Mouse (Mus musculus) R1 (cell line): Measurements from ENCODE around the gene Adam1a.

ENCODE experiments used
- DNase-seq: peaks from one replicate; pipeline ENCODE4 v3.0.0-alpha.2; 2018; ENCODE audit warnings: low read depth, low spot score

The Adam1a gene

GRCm38 (mm10) chr5:121544910-121545792, at the start of gene Adam1a, which contains the start of gene Gm42878:
Gene Adam1a, minus strand, starts transcription at chr5:121545482.
Gene Gm42878, minus strand, starts transcription at chr5:121545482.
- DNase-seq, result peak; percentile 39

DNA sequence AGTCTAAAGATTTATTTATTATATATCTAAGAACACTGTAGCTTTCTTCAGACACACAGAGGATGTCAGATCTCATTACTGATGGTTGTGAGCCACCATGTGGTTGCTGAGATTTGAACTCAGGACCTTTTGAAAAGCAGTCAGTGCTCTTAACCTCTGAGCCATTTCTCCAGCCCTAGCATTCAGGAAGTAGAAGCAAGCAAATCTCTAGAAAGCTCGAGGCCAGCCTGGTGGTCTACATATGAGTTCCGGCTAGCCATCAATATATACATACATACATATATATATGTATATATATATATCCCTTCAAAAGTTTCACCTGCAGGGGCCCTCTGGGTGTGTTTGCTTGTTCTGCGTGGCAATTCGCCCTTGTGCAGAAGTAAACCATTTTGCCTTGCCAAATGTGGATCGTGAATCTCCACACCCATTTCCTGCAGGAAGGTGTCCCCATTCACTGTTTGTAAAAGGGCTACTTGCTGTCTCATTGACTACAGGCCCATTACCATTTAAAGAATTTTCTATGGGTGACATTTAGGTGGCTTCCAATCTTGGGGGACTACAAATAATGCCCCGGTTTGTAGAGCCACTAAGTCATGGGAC, 49.5 kb upstream of the Adam1a start:
- DNase-seq, result no peak

DNA sequence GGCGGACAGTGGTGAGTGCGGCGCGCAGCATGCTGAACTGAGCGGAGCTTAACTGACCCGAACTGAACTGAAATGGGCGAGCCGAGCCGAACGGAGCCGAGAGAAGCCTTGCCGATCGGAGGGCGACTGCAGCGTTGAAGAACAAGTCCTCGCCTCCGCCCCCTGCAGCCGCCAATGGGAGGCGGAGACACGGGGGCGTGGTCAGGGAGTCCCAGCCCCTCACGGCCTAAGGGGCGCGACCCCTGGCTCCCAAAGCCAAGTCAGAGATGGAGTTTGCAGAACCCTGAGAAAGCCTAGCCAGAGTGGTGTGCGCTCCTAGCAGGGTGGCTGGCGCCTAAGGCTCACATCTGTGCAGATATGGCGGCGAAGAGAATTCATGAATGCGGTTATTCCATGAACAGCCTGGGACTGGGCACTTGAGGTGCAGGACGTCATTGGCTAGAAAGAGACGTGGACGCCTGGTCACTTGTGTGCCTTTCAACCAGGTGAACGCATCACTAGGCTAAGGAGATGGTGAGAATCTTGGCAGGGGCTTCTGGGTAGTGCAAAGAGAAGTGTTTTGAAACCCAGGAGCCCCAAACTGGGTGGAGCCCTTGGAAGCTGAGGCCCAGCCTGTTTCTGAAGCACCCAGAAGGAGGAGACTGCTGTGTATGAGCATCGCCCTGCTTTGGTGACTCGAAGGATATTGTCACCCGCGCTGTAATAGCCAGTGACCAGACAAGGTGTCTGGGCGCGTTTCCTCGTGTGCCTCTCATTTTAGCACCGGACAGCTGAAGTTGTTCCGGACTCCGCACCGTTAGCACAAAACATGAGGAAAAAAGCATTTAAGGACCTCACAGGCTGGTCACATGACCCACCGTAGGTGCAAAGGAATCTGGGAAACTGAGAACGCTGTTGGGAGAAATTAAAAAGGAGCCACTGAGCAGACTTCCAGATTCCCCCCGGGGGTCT, 48.4 kb upstream of the Adam1a start, which contains the start of gene Aldh2:
Aldh2 (minus strand) TSS at position 374 of the 951 bp plus-strand sequence.
- peak; percentile 95 for DNase-seq

- peak; percentile 38 for DNase-seq
Observed at GRCm38 (mm10) chr5:121592816-121593407, 47.6 kb upstream of the Adam1a start.

- DNase-seq, result peak; percentile 47
Observed at GRCm38 (mm10) chr5:121592064-121592815, 47.0 kb upstream of the Adam1a start.

DNA sequence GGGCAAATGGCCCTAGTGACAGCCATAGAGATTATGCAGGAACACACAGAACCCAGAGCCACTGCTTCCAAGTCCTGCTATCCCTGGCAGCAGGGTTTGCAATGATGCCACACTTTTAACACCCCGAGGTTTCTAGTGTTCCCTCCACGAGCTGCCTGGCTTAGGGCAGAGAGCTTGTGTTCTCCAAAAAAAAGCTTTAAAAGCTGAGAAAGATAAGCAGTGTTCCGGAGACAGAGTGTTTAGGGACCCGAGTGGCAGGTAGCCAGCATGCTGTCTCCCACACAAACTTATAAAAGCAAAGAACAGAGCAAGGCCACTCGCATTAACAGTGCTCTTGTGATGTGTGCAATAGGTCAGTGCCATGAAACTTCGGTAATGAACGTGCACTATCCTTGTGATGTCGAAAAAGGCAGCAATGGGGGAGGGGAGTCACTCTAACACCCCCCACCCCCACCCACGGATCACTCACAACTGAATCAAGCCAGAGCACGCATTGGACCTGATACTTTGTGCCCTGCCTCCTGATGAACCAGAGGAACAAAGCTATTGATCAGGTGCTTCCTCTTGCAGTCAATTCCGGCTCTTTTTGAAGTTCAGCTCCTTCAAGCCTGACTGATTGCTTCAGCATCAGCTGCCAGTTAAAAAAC, 46.3 kb upstream of the Adam1a start:
- no peak for DNase-seq

GRCm38 (mm10) chr5:121589928-121590327, 44.6 kb upstream of the Adam1a start:
- DNase-seq, result no peak

- peak; percentile 69 for DNase-seq
Observed at GRCm38 (mm10) chr5:121586400-121587039, 41.2 kb upstream of the Adam1a start.

DNA sequence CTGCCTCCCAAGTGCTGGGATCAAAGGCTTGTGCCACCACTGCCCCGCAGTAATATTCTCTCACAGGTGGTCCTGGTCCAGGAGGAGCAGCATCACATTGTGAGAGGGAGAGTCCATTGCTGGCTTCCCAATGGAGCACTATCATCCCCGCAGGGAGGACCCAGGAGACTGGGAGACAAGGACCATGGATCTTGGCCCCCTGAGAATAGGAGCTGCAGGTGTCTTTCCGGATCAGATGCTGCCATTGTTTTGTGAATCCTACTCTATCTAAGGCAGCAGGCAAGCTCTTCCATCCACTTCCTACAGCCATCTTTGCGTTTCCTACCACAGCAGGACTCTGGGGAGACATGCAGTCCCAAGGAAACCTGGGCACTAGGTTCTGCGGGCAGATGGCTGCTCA, 40.4 kb upstream of the Adam1a start:
- peak; percentile 64 for DNase-seq

DNA sequence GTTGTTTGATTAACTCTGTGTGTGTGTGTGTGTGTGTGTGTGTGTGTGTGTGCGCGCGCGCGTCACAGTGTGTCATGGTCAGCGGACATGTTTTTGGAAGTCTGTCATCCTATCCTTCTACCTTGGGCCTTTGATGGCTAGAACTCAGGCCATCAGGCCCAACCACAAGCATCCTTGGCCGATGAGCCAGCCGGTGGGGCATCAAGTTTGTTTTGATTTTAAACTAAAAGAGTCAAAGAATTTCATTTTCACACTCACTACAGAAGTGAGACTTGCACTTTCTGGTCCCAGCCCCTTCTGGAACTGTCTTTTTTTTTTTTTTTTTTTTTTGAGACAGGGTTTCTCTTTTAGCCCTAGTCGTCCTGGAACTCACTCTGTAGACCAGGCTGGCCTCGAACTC, 39.7 kb upstream of the Adam1a start:
- DNase-seq, result no peak

DNA sequence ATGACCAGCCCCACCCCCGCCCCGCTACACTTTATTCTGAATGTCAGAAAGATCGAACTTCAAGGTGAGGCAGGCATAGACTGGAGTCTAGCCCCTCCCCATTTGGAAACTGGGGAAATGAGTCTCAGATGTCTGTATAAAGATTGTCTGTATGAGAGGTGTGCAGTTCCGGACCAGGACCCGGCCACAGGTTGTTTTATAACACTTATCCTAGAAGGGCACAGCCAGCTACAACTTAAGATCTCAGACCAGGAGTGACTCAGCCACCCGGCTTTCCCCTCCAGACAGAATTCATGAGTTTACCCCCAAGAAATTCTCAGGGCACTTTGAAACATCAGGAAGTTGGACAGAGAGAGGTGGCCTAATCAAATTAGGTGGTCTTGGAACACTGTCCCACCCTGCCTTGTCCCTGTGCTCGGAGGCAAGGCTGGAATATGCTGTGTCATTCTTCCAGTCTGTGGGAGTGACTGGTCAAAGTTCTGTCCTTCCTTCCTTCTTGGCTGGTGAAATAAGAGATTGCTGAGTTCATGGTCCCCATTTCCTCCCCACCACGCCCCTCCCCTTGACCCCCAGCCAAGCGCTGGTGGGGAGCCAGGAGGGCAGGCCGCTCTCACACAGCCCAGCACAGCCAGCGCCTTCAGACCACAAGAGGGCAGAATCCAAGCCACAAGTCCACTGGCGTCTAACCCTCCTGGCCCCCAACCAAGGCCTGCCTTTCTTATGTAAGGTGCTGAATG, 38.7 kb upstream of the Adam1a start:
- DNase-seq, result peak; percentile 96

GRCm38 (mm10) chr5:121581945-121582344, 36.7 kb upstream of the Adam1a start:
- peak; percentile 48 for DNase-seq

DNA sequence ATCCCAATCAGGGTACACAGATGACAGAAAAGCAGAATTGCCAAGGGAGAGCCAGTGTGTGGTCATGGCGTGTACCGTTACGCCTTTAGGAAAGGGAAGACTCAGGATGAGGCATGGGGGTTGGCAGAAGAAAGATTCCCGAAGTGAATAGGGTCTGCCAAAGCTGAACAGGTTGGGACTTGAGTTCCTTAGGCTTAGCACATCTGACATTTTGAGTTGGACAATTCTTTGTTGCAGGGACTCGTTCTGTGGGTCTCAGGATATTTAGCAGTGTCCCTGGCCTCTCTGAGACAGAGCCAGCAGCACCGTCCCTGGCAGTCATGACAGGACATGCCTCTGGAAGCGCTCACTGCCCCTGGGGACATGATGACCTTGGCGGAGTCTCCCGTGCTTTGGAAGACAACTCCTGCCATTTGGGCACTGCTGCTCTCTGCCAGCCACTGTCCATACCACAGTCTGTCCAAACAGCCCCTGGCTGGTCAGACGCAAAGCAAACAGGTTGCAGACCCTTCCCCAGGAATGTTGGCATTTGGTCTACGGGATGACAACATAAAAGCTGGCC, 31.7 kb upstream of the Adam1a start:
- no peak for DNase-seq

DNA sequence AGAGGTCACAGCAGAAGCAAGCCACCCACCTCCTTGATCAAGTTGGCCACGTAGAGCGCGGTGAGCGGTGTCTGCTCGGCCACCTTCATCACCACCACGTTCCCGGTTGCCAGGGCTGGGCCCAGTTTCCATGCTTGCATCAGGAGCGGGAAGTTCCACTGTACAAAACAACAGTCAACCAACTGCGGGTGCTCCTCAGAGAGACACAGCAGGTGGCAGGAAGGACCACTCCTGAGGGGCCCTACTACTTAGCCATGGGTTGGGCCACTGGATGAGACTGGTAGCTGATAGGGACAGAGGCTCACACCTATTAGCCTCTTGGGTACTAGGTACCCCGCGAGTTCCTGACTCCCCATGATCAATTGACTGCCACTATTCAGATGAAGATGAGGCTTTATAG, 30.6 kb upstream of the Adam1a start:
- DNase-seq, result peak; percentile 59

GRCm38 (mm10) chr5:121574145-121574544, 28.9 kb upstream of the Adam1a start:
- no peak for DNase-seq

GRCm38 (mm10) chr5:121570787-121571186, 25.5 kb upstream of the Adam1a start:
- DNase-seq, result no peak

DNA sequence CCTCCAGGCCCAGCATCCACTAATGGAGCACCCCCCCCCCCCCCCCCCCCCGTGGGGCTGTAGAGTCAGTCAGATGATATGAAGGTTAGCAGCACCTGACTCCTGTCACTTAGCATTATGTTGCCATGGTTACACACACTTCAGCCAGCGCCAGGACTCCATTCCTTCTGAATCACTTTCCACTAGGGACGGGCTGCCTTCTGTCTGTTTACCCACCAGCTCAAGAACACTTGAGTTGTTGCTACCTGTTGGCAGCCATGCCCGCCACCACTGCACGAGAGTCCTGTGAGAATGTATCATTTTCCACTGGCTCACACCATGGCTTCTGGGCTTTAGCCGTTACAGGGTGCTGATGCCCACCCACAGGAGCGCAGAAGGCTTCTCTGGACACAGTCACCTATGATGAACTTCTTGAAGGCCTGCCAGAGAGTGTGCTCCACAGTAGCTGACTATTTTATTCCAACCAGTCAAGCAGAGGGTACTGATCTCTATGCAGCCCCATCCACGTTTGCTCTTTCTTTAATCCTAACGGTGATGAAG, 24.7 kb upstream of the Adam1a start:
- peak; percentile 37 for DNase-seq

GRCm38 (mm10) chr5:121566035-121566681, 20.9 kb upstream of the Adam1a start:
- DNase-seq, result no peak
